Mouse (Mus musculus) liver, postnatal 0 days (tissue): ENCODE measurements around the gene Mlip. TPM values are rescaled to one million over a fixed set of nuclear protein-coding genes. Genes with fewer than 3 reads are reported as not detected.

Experiments
- ATAC-seq: fragments of 200-750 bp; cut with Nextera tagmentation; 2 replicates; pipeline ENCODE4 v1.8.0; 2017; ENCODE audit warnings: mild to moderate bottlenecking, moderate library complexity
- DNase-seq: peaks from one replicate; pipeline ENCODE4 v3.0.0-alpha.2; 2016
- H3K27ac ChIP-seq: fragments of 300-500 bp; sonication (generic); 2 replicates; pipeline ENCODE4 v1.5.1; 2014; ENCODE audit warnings: antibody characterized with exemption, moderate library complexity, mild to moderate bottlenecking, low read depth
- H3K27me3 ChIP-seq: fragments of 300-500 bp; sonication (generic); 2 replicates; pipeline ENCODE4 v1.6.1; 2014; ENCODE audit warnings: low read length, control low read depth, mixed read lengths; ENCODE audit not compliant: insufficient read depth
- H3K36me3 ChIP-seq: fragments of 300-500 bp; sonication (generic); replicated peaks from 2 replicates; pipeline ENCODE4 v1.6.1; 2014; ENCODE audit warnings: mild to moderate bottlenecking, control low read depth, low read length, moderate library complexity, mixed read lengths; ENCODE audit not compliant: insufficient read depth
- H3K4me1 ChIP-seq: fragments of 300-500 bp; sonication (generic); 2 replicates; pipeline ENCODE4 v1.6.1; 2014; ENCODE audit warnings: antibody characterized with exemption, mild to moderate bottlenecking, control low read depth; ENCODE audit not compliant: insufficient read depth
- H3K4me2 ChIP-seq: fragments of 300-500 bp; sonication (generic); 2 replicates; pipeline ENCODE4 v1.6.1; 2014; ENCODE audit warnings: low read depth, mild to moderate bottlenecking, low read length, moderate library complexity, mixed read lengths
- H3K4me3 ChIP-seq: fragments of 300-500 bp; sonication (generic); 2 replicates; pipeline ENCODE4 v1.5.1; 2014; ENCODE audit warnings: low read depth, low read length
- H3K9ac ChIP-seq: fragments of 300-500 bp; sonication (generic); replicated peaks from 2 replicates; pipeline ENCODE4 v1.6.1; 2014; ENCODE audit warnings: mild to moderate bottlenecking, moderate library complexity
- H3K9me3 ChIP-seq: fragments of 300-500 bp; sonication (generic); 2 replicates; pipeline ENCODE4 v1.6.1; 2016; ENCODE audit warnings: mild to moderate bottlenecking, control low read depth, low read length, mixed read lengths
- CTCF ChIP-seq: sonication (generic); IDR thresholded peaks from 2 replicates; pipeline ENCODE4 v1.5.1; 2016; ENCODE audit warnings: antibody characterized with exemption, low read depth
- EP300 ChIP-seq: IDR thresholded peaks from 2 replicates; pipeline ENCODE4 v1.6.1; 2016; ENCODE audit warnings: antibody characterized with exemption, low read depth, mild to moderate bottlenecking
- WGBS: fragments of 180-500 bp; shearing (Covaris S2); extraction: QIAGEN DNeasy Blood & Tissue Kit; methylation state at CpG from one replicate; pipeline ENCODE4 v1.1.7; 2014; ENCODE audit not compliant: insufficient replicate concordance; 5-methylcytosine and 5-hydroxymethylcytosine counted together
- polyA plus RNA-seq: library from polyadenylated mRNA; unstranded; fragments of >200 nt; fragmentation: Nextera tagmentation; extraction: Ambion mirVana; gene quantifications from 2 replicates; pipeline ENCODE4 v1.2.1, GENCODE M21; 2015

Mlip gene
- polyA plus RNA-seq, 1 experiment from 2014 or later, result not detected

GRCm38 (mm10) chr9:77386751-77387150, 34.0 kb upstream of the Mlip start:
- no peaks in the 10 kb centered on the region for H3K27me3 ChIP-seq
- no peak overlapping the region for H3K27ac ChIP-seq
- ATAC-seq, result no peak
- TF ChIP-seq CTCF (peak; percentile 45), EP300 (no peak)
- H3K36me3 ChIP-seq, result no peaks in the 10 kb centered on the region
- H3K4me2 ChIP-seq, result no peak overlapping the region
- no peaks in the 10 kb centered on the region for H3K9me3 ChIP-seq
- H3K9ac ChIP-seq, result no peak overlapping the region
- no peaks in the 10 kb centered on the region for H3K4me1 ChIP-seq
- DNase-seq, result no peak
- no peak overlapping the region for H3K4me3 ChIP-seq
- 45% methylated on average over 1 of the region's 1 CpGs for WGBS

DNA sequence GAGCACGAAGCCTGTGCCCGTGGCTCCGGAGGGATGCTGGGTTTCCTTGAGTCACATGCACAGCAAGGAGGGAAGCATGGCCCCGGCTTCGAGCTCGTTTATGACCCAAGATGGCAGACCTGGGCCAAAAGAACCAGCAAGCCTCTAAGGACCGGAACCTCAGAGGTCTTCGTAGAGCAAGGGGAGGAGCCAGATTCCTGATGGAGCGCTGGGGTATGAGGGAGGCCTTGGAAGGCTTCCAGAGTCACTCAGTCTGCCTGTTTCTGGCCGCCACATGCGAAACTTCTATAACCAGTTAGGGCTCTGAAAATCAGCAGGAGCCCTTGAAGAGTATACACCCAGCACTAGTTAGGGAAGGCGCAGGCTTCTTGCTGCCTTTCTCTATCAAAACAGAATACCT, 32.8 kb upstream of the Mlip start:
- H3K4me1 ChIP-seq, result no peaks in the 10 kb centered on the region
- TF ChIP-seq EP300, result no peak
- no peak for TF ChIP-seq CTCF
- DNase-seq, result no peak
- no peak overlapping the region for H3K9ac ChIP-seq
- H3K9me3 ChIP-seq, result no peaks in the 10 kb centered on the region
- no peak overlapping the region for H3K4me2 ChIP-seq
- H3K27ac ChIP-seq, result no peak overlapping the region
- H3K36me3 ChIP-seq, result no peaks in the 10 kb centered on the region
- H3K4me3 ChIP-seq, result no peak overlapping the region
- H3K27me3 ChIP-seq, result no peaks in the 10 kb centered on the region
- WGBS, result 76% methylated on average over 12 of the region's 12 CpGs
- ATAC-seq, result no peak

DNA sequence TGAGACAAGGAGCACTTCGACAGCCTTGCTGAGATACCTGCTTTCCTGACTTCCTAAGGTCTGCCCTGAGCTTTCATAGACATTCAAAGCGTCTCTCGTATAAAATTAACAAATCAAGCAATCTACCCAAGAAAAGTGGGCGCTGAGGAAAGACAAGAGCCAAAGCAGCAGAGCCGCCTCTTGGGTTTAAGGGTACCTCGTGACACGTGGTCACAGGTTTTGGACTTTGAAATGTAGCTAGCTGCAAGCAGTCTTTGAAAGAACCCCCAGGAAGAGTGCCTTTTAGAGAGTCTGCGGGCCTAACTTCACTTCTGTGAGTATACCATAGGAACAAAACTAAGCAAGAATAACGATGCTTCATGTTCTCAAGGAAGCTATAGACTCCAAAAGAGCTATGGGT, 31.9 kb upstream of the Mlip start:
- H3K4me2 ChIP-seq, result no peak overlapping the region
- H3K27ac ChIP-seq, result no peak overlapping the region
- 76% methylated on average over 9 of the region's 9 CpGs for WGBS
- no peaks in the 10 kb centered on the region for H3K4me1 ChIP-seq
- no peak overlapping the region for H3K4me3 ChIP-seq
- H3K9ac ChIP-seq, result no peak overlapping the region
- no peak for ATAC-seq
- no peak for TF ChIP-seq CTCF
- TF ChIP-seq EP300, result no peak
- H3K36me3 ChIP-seq, result no peaks in the 10 kb centered on the region
- H3K9me3 ChIP-seq, result no peaks in the 10 kb centered on the region
- no peak for DNase-seq
- H3K27me3 ChIP-seq, result no peaks in the 10 kb centered on the region

GRCm38 (mm10) chr9:77383951-77384350, 31.2 kb upstream of the Mlip start:
- no peaks in the 10 kb centered on the region for H3K9me3 ChIP-seq
- 66% methylated on average over 4 of the region's 4 CpGs for WGBS
- no peaks in the 10 kb centered on the region for H3K27me3 ChIP-seq
- ATAC-seq (no peak), DNase-seq (no peak)
- no peaks in the 10 kb centered on the region for H3K4me1 ChIP-seq
- H3K4me2 ChIP-seq, result no peak overlapping the region
- no peak overlapping the region for H3K27ac ChIP-seq
- no peak overlapping the region for H3K4me3 ChIP-seq
- H3K9ac ChIP-seq, result no peak overlapping the region
- no peak for TF ChIP-seq EP300
- no peak for TF ChIP-seq CTCF
- no peaks in the 10 kb centered on the region for H3K36me3 ChIP-seq

DNA sequence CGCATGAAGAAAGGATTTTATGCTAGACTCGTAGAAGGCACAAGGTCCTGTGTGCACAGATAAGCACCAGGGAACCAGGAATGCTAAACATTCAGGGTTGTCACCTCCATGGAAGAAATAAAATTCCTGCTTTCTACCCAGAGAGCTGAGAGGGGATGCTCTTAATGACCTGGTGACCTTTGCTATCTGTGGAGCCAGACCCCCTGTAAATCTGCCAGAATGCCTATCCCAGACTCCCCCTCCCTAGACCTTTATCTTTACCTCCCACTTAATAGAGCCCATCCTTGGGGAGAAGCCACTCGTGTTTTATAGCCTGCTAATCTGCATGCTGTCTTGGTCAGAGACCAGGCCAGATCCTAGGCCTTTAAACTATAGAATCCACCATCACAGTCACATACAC, 29.7 kb upstream of the Mlip start:
- DNase-seq, result no peak
- Histone ChIP-seq H3K27ac (no peak overlapping the region), H3K4me3 (no peak overlapping the region), H3K4me1 (no peaks in the 10 kb centered on the region), H3K4me2 (no peak overlapping the region), H3K27me3 (no peaks in the 10 kb centered on the region), H3K9ac (no peak overlapping the region), H3K36me3 (no peaks in the 10 kb centered on the region), H3K9me3 (no peaks in the 10 kb centered on the region)
- no peak for TF ChIP-seq EP300
- TF ChIP-seq CTCF, result no peak
- ATAC-seq, result no peak
- 46% methylated on average over 3 of the region's 3 CpGs for WGBS

- H3K4me1 ChIP-seq, result no peaks in the 10 kb centered on the region
- H3K27me3 ChIP-seq, result no peaks in the 10 kb centered on the region
- H3K9ac ChIP-seq, result no peak overlapping the region
- H3K27ac ChIP-seq, result no peak overlapping the region
- DNase-seq (peak; percentile 69), ATAC-seq (no peak)
- H3K4me3 ChIP-seq, result no peak overlapping the region
- WGBS, result 12% methylated on average over 5 of the region's 5 CpGs
- TF ChIP-seq CTCF (peak; percentile 84), EP300 (no peak)
- H3K36me3 ChIP-seq, result no peaks in the 10 kb centered on the region
- no peak overlapping the region for H3K4me2 ChIP-seq
- no peaks in the 10 kb centered on the region for H3K9me3 ChIP-seq
Observed at GRCm38 (mm10) chr9:77381565-77381964, 28.8 kb upstream of the Mlip start.

- TF ChIP-seq EP300 (no peak), CTCF (peak; percentile 71)
- Histone ChIP-seq H3K36me3 (no peaks in the 10 kb centered on the region), H3K9me3 (no peaks in the 10 kb centered on the region), H3K4me3 (no peak overlapping the region), H3K27me3 (no peaks in the 10 kb centered on the region), H3K9ac (no peak overlapping the region), H3K4me2 (no peak overlapping the region), H3K4me1 (no peaks in the 10 kb centered on the region), H3K27ac (no peak overlapping the region)
- no peak for ATAC-seq
- WGBS, result 37% methylated on average over 5 of the region's 5 CpGs
- peak; percentile 77 for DNase-seq
Observed at GRCm38 (mm10) chr9:77379625-77380024, 26.9 kb upstream of the Mlip start.
